Mouse (Mus musculus): ENCODE data around the gene Lyzl4. TPM values are rescaled to one million over a fixed set of nuclear protein-coding genes. Genes with fewer than 3 reads are reported as not detected.

Gene Lyzl4
- total and polyA plus RNA-seq, 2 experiments from 2014 or later = not detected

- ATAC-seq (ENCODE audit: low FRiP score) (no peak), DNase-seq (ENCODE audit: low spot score) (no peak)
- Histone ChIP-seq H3K36me3 (ENCODE audit: insufficient read depth, low read length) (no peaks in the 10 kb centered on the region), H3K27ac (ENCODE audit: low read depth, low read length) (no peak overlapping the region), H3K4me3 (ENCODE audit: low read depth, low read length) (no peak overlapping the region), H3K9ac (replicated peaks; ENCODE audit: low read length, poor library complexity, severe bottlenecking) (no peak overlapping the region), H3K9me3 (ENCODE audit: low read length) (no peaks in the 10 kb centered on the region), H3K27me3 (ENCODE audit: insufficient read depth, low read length) (peaks cover 21% of the 10 kb centered on the region), H3K4me2 (ENCODE audit: low read depth, low read length, poor library complexity, severe bottlenecking) (no peak overlapping the region), H3K4me1 (ENCODE audit: insufficient read depth, low read length) (no peaks in the 10 kb centered on the region)
- no peak for TF ChIP-seq CTCF (IDR thresholded peaks at IDR 0.05)
- WGBS = 65% methylated on average over 7 of the region's 7 CpGs
Measured at GRCm38 (mm10) chr9:121635835-121636576, 5.9 kb downstream of the Lyzl4 start.

GRCm38 (mm10) chr9:121633306-121633705, 8.6 kb downstream of the Lyzl4 start:
- Histone ChIP-seq H3K27me3 (ENCODE audit: insufficient read depth, low read length) (no peaks in the 10 kb centered on the region), H3K27ac (ENCODE audit: low read depth, low read length) (no peak overlapping the region), H3K9ac (replicated peaks; ENCODE audit: low read length, poor library complexity, severe bottlenecking) (no peak overlapping the region), H3K36me3 (ENCODE audit: insufficient read depth, low read length) (no peaks in the 10 kb centered on the region), H3K9me3 (ENCODE audit: low read length) (no peaks in the 10 kb centered on the region), H3K4me2 (ENCODE audit: low read depth, low read length, poor library complexity, severe bottlenecking) (no peak overlapping the region), H3K4me3 (ENCODE audit: low read depth, low read length) (no peak overlapping the region), H3K4me1 (ENCODE audit: insufficient read depth, low read length) (no peaks in the 10 kb centered on the region)
- 87% methylated on average over 6 of the region's 6 CpGs for WGBS
- TF ChIP-seq CTCF (IDR thresholded peaks at IDR 0.05) = no peak
- DNase-seq (ENCODE audit: low spot score) = no peak
- no peak for ATAC-seq (ENCODE audit: low FRiP score)

- Histone ChIP-seq H3K9me3 (ENCODE audit: low read length) (no peaks in the 10 kb centered on the region), H3K36me3 (ENCODE audit: insufficient read depth, low read length) (no peaks in the 10 kb centered on the region), H3K4me2 (ENCODE audit: low read depth, low read length, poor library complexity, severe bottlenecking) (no peak overlapping the region), H3K4me3 (ENCODE audit: low read depth, low read length) (no peak overlapping the region), H3K27ac (ENCODE audit: low read depth, low read length) (no peak overlapping the region), H3K9ac (replicated peaks; ENCODE audit: low read length, poor library complexity, severe bottlenecking) (no peak overlapping the region), H3K27me3 (ENCODE audit: insufficient read depth, low read length) (no peaks in the 10 kb centered on the region), H3K4me1 (ENCODE audit: insufficient read depth, low read length) (no peaks in the 10 kb centered on the region)
- WGBS = 86% methylated on average over 10 of the region's 10 CpGs
- DNase-seq (ENCODE audit: low spot score) (no peak), ATAC-seq (ENCODE audit: low FRiP score) (no peak)
- no peak for TF ChIP-seq CTCF (IDR thresholded peaks at IDR 0.05)
Measured at GRCm38 (mm10) chr9:121632891-121633290, 9.0 kb downstream of the Lyzl4 start.

- Histone ChIP-seq H3K27ac (ENCODE audit: low read depth, low read length) (no peak overlapping the region), H3K9ac (replicated peaks; ENCODE audit: low read length, poor library complexity, severe bottlenecking) (no peak overlapping the region), H3K9me3 (ENCODE audit: low read length) (no peaks in the 10 kb centered on the region), H3K27me3 (ENCODE audit: insufficient read depth, low read length) (no peaks in the 10 kb centered on the region), H3K4me2 (ENCODE audit: low read depth, low read length, poor library complexity, severe bottlenecking) (no peak overlapping the region), H3K36me3 (ENCODE audit: insufficient read depth, low read length) (no peaks in the 10 kb centered on the region), H3K4me1 (ENCODE audit: insufficient read depth, low read length) (no peaks in the 10 kb centered on the region), H3K4me3 (ENCODE audit: low read depth, low read length) (no peak overlapping the region)
- no peak for ATAC-seq (ENCODE audit: low FRiP score)
- no peak for TF ChIP-seq CTCF (IDR thresholded peaks at IDR 0.05)
- DNase-seq (ENCODE audit: low spot score) = no peak
- WGBS = 77% methylated on average over 4 of the region's 4 CpGs
Measured at GRCm38 (mm10) chr9:121631946-121632345, 9.9 kb downstream of the Lyzl4 start.

- DNase-seq (ENCODE audit: low spot score) (no peak), ATAC-seq (ENCODE audit: low FRiP score) (no peak)
- H3K27me3 ChIP-seq (ENCODE audit: insufficient read depth, low read length) = no peaks in the 10 kb centered on the region
- no peaks in the 10 kb centered on the region for H3K9me3 ChIP-seq (ENCODE audit: low read length)
- no peaks in the 10 kb centered on the region for H3K4me1 ChIP-seq (ENCODE audit: insufficient read depth, low read length)
- no peak overlapping the region for H3K9ac ChIP-seq (replicated peaks; ENCODE audit: low read length, poor library complexity, severe bottlenecking)
- no peak overlapping the region for H3K4me3 ChIP-seq (ENCODE audit: low read depth, low read length)
- TF ChIP-seq CTCF (IDR thresholded peaks at IDR 0.05) = no peak
- H3K36me3 ChIP-seq (ENCODE audit: insufficient read depth, low read length) = no peaks in the 10 kb centered on the region
- no peak overlapping the region for H3K27ac ChIP-seq (ENCODE audit: low read depth, low read length)
- 83% methylated on average over 1 of the region's 1 CpGs for WGBS
- H3K4me2 ChIP-seq (ENCODE audit: low read depth, low read length, poor library complexity, severe bottlenecking) = no peak overlapping the region
Measured at GRCm38 (mm10) chr9:121630627-121631026, 11.3 kb downstream of the Lyzl4 start.

GRCm38 (mm10) chr9:121624920-121625319, 17.0 kb downstream of the Lyzl4 start:
- Histone ChIP-seq H3K4me2 (ENCODE audit: low read depth, low read length, poor library complexity, severe bottlenecking) (no peak overlapping the region), H3K9me3 (ENCODE audit: low read length) (no peaks in the 10 kb centered on the region), H3K4me1 (ENCODE audit: insufficient read depth, low read length) (no peaks in the 10 kb centered on the region), H3K4me3 (ENCODE audit: low read depth, low read length) (no peak overlapping the region), H3K9ac (replicated peaks; ENCODE audit: low read length, poor library complexity, severe bottlenecking) (no peak overlapping the region), H3K36me3 (ENCODE audit: insufficient read depth, low read length) (no peaks in the 10 kb centered on the region), H3K27me3 (ENCODE audit: insufficient read depth, low read length) (no peaks in the 10 kb centered on the region), H3K27ac (ENCODE audit: low read depth, low read length) (no peak overlapping the region)
- TF ChIP-seq CTCF (IDR thresholded peaks at IDR 0.05) = no peak
- DNase-seq (ENCODE audit: low spot score) = no peak
- 90% methylated on average over 2 of the region's 2 CpGs for WGBS
- no peak for ATAC-seq (ENCODE audit: low FRiP score)
